Mouse (Mus musculus) induced T-regulatory cell, adult 2 months (primary cell): ENCODE results near the gene Erbb3.
"Not testable (repeated sequence)": the region's sequence is repeated elsewhere in the genome, so short reads cannot be mapped to it uniquely, and the experiment has no call there.

ENCODE experiments used
- DNase-seq: peaks from one replicate; pipeline ENCODE4 v3.0.0-alpha.2; 2012; ENCODE audit warnings: low read depth

Erbb3 gene

DNA sequence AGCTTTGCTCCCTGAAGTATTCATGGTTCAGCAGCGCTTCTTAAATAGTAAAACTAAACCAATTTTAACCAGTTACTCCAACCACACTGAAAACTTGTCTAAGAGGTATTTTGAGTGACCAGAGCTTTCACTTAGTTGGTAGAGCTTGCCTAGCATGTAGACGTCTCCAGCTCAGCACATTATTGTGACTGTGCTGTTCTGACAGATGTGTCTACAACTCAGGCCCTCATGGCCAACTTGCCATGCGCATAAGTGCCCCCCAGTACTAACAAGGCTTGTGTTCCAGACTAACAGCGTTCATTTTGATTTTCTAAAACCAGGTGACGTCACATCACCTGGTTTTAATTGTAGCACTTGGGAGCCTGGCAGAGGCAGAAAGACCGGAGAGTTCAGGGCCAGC, 32.5 kb downstream of the Erbb3 start:
- no peak for DNase-seq

DNA sequence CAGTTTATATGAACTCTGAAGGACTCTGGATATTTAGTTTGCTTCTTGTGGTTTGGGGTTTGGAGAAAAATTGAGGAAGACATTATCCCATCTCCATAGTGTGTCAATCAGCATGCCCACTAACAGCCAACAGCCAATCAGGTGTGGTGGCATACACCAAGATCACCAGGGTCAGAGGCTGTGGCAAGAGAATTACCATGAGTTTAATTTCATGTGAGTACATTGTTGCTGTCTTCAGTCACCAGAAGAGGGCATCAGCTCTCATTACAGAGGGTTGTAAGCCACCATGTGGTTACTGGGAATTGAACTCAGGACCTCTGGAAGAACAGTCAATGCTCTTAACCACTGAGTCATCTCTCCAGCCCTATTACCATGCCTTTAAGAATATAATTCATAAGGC, 33.2 kb downstream of the Erbb3 start:
- peak; percentile 47 for DNase-seq

DNA sequence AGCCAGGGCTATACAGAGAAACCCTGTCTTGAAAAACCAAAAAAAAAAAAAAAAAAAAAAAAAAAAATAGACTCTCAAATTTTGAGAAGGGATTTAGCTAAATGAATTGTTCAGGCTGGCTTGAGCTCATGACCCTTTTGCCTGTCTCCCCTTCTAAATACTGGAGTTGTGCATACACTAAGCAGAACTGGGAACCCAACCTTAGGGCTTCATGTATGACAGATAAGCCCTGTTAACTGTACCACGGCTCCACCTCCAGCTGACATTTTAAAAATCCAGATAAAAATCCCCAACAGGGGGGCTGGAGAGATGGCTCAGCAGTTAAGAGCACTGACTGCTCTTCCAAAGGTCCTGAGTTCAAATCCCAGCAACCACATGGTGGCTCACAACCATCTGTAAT, 33.9 kb downstream of the Erbb3 start:
- not testable (repeated sequence) for DNase-seq

DNA sequence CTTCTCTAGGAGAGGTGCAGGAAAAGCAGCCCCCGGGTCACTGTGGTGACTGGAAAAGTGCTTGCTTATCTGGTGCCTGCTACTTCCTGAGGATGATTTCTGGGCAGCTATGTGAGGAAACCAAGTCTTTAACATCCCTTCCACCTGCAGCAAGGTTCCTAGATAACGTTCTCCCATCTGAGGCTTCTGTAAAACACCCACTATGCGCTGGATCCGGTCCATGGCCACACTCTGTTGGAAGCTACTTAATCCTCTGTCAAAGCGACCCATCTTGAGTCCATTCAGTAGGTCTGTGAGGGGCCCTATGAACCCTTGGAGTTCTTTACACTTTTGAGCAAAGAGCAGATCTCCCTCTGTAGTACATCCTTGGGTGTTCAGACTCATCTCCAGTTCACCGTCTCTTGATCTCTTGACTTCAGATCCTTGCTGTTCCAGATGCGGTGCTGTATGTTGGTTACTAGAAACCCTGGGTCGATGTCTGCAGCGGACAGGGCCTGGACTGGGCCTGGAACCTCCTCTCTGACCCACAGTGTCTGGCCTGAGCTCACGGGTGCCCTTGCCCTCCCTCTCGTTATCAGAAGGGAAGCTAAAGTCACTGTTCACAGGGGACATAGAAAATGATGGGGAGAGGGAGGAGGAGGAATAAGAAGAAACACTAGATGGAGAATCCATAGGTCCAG, 39.2 kb downstream of the Erbb3 start:
- DNase-seq: not testable (repeated sequence)

DNA sequence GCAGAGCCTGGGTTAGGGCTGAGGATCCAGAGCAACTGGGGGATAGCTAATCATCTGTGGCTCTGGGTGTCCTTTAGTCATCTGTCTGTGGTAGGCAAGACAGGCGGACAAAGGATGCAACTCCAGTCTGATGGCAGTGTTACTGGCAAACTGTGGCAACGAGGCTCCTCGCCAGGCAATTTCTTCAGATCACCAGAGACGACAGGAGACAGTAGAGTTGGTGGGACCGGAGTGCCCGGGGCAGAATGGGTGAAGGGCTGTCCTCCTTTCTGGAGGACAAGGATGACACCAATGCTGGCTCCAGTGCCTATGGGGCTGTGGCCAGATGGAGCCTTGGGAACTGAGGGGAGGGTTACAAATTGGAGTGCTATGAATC, 39.8 kb downstream of the Erbb3 start:
- peak; percentile 45 for DNase-seq

DNA sequence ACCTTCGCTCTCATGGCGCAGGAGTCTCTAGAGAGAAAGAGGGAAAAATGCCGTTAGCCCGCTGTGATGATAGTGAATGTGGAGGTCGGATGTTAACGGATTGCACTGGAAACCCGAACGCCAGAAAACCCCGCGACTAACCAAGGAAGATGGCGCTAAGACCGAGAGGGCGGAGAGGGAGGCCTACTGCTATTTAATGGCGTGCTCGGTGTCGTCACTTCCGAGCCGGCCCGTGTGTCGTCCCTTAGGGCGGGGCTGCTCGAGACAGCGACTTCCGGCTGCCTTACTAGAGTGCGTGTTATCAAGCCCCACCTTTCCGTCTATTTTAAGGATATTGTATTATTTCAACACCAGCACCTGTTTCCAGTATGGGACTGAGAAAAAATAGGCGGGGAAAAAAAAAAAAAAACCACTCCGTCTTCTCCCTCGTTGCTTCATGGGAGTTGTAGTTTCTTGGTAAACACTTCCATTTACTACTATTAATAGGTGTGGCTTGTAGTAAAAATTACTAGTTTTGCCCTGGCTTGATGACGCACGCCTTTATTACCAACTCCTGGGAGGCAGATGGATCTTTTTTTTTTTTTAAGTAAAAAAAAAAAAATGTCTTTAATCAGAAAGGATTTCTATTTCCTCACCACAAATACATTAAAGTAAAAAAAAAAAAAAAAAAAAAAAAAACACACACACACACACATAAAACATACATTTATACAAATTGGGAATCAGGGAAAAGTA, 40.3 kb downstream of the Erbb3 start, which contains the start of gene Rpl41:
Gene Rpl41 (minus strand): TSS at position 359 of the 735 bp plus-strand sequence.
- DNase-seq: peak; percentile 98

DNA sequence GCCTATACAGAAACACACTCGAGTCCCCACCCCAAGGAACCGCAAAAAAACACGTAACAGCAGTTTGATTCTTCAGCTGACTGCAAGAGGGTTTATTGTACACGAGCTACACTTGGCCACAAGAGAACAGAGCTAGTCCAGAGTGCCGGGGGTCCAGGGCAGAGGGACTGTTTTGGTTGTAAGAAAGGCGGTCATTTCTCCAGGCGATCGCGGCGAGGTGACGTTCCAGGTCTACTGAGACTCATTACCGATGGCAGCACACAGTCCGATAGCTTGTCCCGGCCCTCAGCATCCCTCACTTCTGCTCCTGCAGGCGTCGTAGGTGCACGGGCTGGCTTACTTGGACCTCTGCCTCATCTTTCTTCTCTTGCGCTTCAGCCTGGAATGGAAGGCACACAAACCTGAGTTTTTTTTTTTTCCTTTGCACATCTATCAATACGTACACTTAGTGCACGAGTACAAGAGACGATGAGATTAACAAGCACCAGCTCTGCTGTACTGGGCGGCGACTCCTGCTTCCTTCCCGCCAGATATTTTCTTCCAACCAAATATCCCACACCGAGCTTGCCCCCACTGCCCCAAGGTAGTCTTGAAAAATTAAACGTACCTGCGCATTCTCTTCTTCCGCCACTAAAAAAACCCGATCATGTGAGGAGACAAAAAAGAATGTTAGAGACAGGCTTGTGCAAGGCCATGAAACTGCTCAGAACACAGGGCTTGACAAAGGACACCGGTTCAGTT, 41.2 kb downstream of the Erbb3 start:
- not testable (repeated sequence) for DNase-seq

DNA sequence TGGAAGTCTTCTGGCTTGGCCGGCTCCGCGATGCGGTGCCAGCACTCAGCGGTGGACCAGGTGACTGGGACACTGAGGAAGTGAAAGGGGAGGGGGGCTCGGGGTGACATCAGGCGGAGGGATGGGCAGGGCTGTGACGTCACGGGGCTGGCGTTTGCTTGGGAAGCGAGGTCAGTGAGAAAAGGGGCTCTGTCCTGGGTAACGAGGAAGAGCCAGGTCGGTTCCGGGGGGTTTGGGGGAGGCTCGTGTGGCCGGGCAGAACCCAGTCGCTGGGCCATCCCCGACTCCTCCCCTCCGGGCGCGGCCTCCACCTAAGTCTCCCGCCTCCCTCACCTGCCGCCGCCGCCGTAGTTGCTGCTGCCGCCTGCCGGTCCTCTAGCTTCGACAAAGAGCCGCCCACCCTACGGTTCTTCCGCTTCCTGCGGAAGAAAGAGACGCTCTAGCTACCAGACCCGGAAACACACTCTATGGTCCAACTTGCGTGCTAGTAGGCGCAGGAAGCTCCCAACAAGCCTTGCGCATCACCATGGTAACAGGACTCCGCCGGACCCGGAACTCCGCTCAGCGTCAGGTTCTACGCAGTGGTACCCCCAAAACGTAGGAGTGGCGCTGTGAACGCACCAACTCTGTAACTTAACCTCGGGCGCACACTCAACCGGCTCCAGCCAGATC, 42.0 kb downstream of the Erbb3 start, which contains the start of gene Zc3h10:
Gene Zc3h10 (minus strand): TSS at position 414 of the 672 bp plus-strand sequence.
- peak; percentile 98 for DNase-seq

DNA sequence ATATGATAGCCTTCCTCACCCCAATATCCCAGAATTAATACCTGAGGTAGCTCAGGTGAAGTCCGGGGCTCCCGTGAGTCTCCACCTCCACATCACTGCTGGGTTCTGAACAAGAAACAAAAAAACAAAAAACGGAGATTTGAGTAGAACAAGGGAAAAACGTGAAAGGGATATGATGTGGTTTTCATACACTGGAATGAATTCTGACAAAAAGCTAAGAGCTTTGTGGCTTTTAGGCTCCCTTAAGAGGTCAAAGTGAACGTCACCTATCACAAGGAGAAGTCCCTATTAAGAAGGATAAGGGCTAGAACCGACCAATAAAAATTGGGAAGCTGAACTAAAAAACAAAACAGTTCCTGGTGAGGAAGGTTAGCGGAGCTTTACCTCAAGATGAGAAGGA, 42.7 kb downstream of the Erbb3 start:
- DNase-seq: no peak

DNA sequence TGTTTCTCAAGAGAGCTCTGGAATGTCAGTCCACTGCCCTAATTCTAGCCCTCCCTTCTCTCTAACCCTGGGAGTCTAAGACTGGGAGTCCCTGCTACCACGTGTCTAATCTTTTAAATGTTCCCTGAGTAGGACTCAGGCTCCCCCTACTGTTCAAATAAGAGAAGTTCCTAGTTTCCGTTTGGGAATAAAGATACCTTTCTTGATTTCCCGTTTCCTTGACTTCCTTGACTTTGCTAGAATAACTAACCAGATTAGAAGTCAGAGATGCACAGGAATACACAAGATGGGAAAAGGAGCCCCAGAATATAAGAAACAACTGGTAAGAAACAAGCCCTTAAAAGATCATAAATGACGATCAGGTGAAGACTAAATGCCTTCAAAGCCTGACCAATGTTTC, 43.1 kb downstream of the Erbb3 start:
- DNase-seq: peak; percentile 85

DNA sequence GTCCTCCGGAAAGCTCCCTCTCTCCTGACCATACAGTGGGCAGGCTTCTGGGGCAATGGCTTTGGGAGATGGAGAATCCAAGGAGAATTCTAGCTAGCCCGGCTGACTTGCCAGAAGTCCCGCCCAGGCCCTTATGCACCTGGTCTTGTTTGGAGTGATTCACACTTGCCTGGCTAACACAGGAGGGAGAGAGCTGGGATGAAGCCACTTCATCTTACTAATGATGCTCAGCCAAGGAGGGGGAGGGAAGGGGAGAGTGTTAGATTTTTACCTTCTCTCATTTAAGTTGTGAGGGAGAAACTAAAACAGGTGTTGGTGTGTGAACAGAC, 43.9 kb downstream of the Erbb3 start:
- no peak for DNase-seq

DNA sequence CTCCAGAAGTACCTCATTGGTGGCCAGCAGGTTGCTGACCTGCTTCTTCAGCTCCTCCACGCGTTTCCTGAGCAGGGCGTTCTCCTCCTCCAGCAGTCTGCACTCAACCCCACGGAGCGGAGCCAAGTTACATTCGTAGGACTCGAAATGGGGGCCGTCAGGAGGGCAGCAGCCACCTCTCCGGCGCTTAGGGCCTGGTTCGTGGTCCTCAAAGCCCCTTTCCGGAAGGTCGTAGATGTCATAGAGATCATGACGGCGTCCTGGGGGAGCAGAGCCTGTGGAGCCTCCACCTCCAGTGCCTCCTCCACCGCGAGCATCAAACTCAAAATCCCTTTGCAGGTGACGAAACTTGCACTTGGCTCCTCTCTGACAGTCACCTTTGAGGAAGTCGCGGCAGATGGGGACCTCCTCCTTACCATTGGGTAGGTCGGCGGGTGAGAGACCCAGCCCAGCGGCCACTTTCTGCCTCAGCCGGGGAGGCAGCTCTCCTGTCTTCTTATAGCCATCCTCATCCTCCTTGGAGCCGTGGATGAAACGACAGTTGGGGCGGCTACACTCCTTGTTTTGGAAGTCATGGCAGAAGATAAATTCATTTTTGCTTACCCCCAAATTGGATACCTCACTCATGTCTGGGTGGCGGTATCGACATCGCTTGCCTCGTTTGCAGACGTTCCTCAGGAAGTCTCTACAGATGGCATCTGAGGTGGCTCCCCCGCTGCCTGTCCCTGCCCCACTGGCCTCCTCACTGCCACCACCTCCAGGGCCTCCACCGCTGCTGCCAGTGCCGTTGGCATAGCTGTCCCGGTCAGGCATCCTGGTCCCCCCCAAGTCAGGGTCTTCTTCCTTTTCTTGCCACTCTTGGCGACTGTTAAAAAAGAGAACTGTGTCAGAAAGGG, 44.5 kb downstream of the Erbb3 start:
- DNase-seq: no peak

DNA sequence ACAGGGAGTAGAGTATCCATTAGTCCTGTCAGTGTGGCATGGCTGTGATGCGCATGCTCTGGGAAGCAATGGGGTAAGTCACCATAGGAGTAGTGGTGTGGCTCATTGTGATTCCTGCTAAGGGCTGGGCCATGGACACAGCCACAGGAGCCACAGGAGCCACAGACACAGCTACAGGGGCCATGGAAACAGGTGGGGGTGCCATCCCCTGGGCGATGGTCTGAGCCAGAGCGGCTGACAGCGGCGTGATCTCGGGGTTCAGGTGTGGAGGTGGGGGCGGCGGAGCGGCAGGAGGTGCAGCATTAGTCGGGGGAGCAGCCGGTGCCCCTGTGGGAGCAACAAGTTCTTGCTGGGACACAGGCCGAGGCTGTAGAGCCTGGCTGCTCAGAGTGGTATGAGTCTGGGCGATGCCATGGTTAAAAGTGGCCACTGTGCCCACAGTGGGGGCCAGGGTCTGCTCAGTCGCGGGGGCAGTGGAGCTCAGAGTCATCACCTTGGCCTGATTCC, 45.2 kb downstream of the Erbb3 start:
- no peak for DNase-seq

DNA sequence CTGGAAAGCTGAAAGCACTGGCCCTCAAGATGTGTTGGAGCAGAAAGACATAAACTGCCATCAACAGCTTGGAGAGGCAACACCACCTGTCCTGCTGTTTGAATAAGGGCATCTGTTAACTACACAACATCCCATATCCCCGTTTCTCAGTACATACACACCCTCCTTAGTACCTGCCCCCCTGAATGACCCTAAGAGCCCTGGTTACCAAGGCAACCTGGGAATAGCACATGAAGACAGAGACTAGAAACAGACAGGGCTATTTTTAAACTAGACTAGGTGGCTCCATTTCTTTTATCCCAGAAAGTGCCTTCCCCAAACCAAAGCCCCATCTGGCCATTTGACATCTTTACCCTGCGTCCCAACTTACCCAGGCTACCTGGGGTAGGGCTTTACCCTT, 46.4 kb downstream of the Erbb3 start:
- DNase-seq: no peak

DNA sequence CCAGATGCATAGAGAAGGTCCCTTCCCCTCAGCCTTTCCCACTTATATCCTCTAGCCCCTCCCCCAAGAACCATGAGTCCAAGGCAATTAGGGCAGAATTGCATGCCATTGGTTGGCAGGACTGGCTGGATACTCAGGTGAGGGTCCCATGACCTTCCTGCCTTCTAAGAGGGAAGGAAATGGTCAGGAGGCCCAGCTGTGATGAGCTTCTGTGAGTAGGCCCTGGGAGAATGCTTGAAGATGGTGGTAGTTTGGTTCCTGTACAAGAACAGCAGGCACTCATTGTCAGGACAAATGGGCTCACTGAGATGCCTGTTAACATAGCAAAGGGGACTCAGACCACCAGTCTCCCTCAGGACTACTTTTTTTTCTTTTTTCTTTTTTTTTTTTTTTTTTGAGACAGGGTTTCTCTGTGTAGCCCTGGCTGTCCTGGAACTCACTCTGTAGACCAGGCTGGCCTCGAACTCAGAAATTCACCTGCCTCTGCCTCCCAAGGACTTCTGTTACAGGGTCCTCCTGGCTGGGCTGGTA, 51.0 kb downstream of the Erbb3 start:
- DNase-seq: no peak

DNA sequence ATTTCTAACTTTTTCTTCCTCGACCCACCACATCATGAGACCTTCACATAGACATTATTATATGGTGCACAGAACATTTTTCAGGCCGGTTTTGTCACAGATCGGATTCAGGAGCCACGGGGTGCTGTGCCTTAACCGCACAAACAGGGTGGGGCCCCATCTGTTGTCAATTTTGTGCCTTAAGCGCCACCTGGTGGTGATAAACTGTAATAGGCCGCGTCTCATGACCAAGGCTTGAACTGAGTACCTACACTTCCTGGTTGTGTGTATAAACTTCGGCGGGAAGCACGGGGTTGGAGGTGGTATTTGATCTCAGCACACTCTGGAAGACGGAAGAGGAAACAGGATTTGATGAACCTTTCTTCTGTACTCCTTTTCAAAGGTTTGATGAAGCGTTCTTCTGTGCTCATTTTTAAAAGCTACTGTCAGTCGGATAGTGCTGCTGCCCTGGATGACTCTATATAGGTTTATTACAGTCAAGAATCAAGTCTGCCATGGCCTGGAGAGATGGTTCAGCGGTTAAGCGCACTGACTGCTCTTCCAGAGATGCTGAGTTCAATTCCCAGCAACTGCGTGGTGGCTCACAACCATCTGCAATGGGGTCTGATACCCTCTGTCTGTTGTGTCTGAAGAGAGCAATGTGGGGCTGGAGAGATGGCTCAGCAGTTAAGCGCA, 53.0 kb downstream of the Erbb3 start:
- DNase-seq: peak; percentile 99

DNA sequence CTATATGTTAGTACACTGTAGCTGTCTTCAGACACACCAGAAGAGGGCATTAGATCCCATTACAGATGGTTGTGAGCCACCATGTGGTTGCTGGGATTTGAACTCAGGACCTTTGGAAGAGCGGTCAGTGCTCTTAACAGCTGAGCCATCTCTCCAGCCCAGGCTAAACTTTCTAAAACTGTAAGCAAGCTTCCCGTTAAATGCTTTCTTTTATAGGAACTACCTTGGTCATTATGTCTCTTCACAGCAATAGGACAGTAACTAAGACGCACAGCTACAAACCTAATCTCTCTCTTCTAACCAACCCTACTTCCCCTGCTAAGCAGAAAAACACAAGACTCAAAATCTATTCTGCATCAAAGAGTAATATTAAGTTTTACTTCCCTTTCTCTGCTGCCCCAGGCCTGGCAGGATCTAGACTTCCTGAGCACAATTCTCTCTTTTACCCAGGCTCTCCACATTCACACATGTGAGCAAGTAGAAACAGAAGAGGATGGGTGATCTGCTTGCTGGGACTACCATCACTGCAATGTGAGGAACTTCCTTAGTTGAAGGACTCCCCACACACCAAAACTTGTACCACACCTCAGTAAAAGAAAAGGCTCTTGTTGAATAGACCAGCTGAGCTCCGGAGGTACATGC, 53.7 kb downstream of the Erbb3 start:
- no peak for DNase-seq

DNA sequence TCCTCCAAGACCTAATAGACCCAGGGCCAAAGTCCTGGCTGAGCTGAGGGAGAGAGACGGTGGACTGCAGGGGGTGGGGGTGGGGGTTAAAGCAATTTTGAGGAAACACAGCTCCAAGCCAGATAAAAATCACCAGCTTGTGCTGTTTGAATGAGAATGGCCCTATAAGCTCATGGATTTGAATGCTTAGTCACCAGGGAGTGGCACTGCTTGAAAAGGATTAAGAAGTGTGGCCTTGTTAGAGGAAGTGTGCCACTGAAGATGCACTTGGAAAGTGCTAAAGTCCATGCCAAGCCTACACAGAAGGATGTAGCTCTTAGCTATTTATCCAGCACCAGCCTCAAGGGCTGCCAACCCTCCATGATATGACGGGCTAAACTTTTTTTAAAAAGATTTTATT, 54.2 kb downstream of the Erbb3 start:
- DNase-seq: no peak

DNA sequence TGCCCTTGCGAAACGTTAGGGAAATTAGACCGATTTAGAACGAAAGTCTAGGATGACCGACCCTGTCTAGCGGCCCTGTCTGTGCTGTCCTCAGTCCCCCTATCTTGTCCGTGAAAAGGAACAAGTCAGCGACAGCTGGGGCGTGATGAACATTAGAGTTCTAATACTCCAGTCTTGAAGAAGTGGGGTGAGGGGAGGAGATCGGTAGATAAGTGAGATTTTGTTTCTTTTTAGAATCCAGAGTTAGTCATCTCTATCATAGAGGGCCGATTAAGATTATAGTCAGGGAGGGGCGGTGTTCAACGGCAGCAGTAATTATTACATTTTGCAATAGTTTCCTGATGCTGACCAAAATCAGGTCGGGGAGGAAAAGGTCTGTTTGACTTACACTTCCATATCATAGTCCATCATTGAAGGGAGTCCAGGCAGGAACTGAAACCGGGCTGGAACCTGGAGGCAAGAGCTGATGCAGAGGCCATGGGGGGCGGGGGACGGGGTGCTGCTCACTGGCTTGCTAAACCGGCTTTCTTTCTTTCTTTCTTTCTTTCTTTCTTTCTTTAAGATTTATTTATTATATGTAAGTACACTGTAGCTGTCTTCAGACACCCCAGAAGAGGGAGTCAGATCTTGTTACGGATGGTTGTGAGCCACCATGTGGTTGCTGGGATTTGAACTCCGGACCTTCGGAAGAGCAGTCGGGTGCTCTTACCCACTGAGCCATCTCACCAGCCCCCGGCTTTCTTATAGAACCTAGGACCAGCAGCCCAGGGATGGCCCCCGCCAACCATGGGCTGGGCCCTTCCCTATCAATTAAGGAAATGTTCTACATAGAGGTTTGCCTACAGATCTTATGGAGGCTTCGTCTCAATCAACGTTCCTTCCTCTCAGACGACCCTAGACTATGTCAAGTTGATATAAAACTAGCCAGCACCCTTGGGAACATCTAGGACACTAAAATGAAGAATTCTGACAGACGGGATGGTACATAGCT, 62.8 kb downstream of the Erbb3 start:
- no peak for DNase-seq
